Mouse (Mus musculus) E14TG2a.4 (cell line): ENCODE results near the gene Cdc25a.

ENCODE experiments used
- H3K27me3 ChIP-seq: 2 replicates; pipeline ENCODE4 v1.6.1; 2014; ENCODE audit warnings: low read length, control low read depth; ENCODE audit not compliant: insufficient read depth
- H3K36me3 ChIP-seq: 2 replicates; pipeline ENCODE4 v1.6.1; 2014; ENCODE audit warnings: low read length, control low read depth; ENCODE audit not compliant: insufficient read depth
- H3K4me1 ChIP-seq: replicated peaks from 2 replicates; pipeline ENCODE4 v1.6.1; 2014; ENCODE audit warnings: low read depth, low read length, control low read depth
- H3K4me3 ChIP-seq: replicated peaks from 2 replicates; pipeline ENCODE4 v1.5.1; 2014; ENCODE audit warnings: mild to moderate bottlenecking, low read length
- H3K9me3 ChIP-seq: 2 replicates; pipeline ENCODE4 v1.6.1; 2014; ENCODE audit warnings: low read length, control low read depth
- CTCF ChIP-seq: conservative IDR thresholded peaks from 2 replicates; pipeline ENCODE4 v1.5.1; 2014; ENCODE audit warnings: low read length
- NANOG ChIP-seq: IDR thresholded peaks from 2 replicates; pipeline ENCODE4 v1.6.1; 2014; ENCODE audit warnings: borderline replicate concordance, low read length, mixed read lengths
- POU5F1 ChIP-seq: IDR thresholded peaks from 2 replicates; pipeline ENCODE4 v1.6.1; 2014; ENCODE audit warnings: low read length, borderline replicate concordance

The Cdc25a gene

GRCm38 (mm10) chr9:109855947-109856346 lies 19.4 kb upstream of the Cdc25a start:
- H3K27me3 ChIP-seq, result peaks cover 3% of the 10 kb centered on the region; the same call in 1 of the 2 replicates
- H3K9me3 ChIP-seq, result no peaks in the 10 kb centered on the region
- H3K36me3 ChIP-seq, result no peaks in the 10 kb centered on the region
- no peak overlapping the region for H3K4me3 ChIP-seq
- TF ChIP-seq NANOG, result no peak
- no peak for TF ChIP-seq CTCF
- no peak for TF ChIP-seq POU5F1
- 0 out of 2 replicates have a peak, but pooled peaks cover 3% of the 10 kb centered on the region for H3K4me1 ChIP-seq

- Histone ChIP-seq H3K27me3 (peaks cover 28% of the 10 kb centered on the region), H3K9me3 (no peaks in the 10 kb centered on the region), H3K4me1 (0 out of 2 replicates have a peak, but pooled peaks cover 6% of the 10 kb centered on the region), H3K4me3 (no peak overlapping the region), H3K36me3 (no peaks in the 10 kb centered on the region)
- TF ChIP-seq NANOG (no peak), CTCF (peak; percentile 86), POU5F1 (no peak)
Measured at GRCm38 (mm10) chr9:109862397-109863044, 12.9 kb upstream of the Cdc25a start.

GRCm38 (mm10) chr9:109863085-109863484 lies 12.3 kb upstream of the Cdc25a start:
- Histone ChIP-seq H3K27me3 (peaks cover 28% of the 10 kb centered on the region), H3K9me3 (no peaks in the 10 kb centered on the region), H3K4me3 (no peak overlapping the region), H3K4me1 (0 out of 2 replicates have a peak, but pooled peaks cover 6% of the 10 kb centered on the region), H3K36me3 (no peaks in the 10 kb centered on the region)
- TF ChIP-seq CTCF (no peak), POU5F1 (no peak), NANOG (no peak)

- Histone ChIP-seq H3K36me3 (no peaks in the 10 kb centered on the region), H3K4me1 (peaks cover 15% of the 10 kb centered on the region), H3K27me3 (peaks cover 24% of the 10 kb centered on the region), H3K9me3 (no peaks in the 10 kb centered on the region), H3K4me3 (no peak overlapping the region)
- no peak for TF ChIP-seq POU5F1
- TF ChIP-seq CTCF, result no peak
- TF ChIP-seq NANOG, result no peak
Measured at GRCm38 (mm10) chr9:109866218-109866617, 9.2 kb upstream of the Cdc25a start.

GRCm38 (mm10) chr9:109870983-109871572 lies 4.3 kb upstream of the Cdc25a start:
- Histone ChIP-seq H3K27me3 (peaks cover 3% of the 10 kb centered on the region; the same call in 1 of the 2 replicates), H3K36me3 (no peaks in the 10 kb centered on the region), H3K9me3 (no peaks in the 10 kb centered on the region), H3K4me3 (no peak overlapping the region), H3K4me1 (peaks cover 42% of the 10 kb centered on the region)
- TF ChIP-seq NANOG (no peak), POU5F1 (no peak), CTCF (no peak)

GRCm38 (mm10) chr9:109875695-109876601 lies 569 bp downstream of the Cdc25a start:
- H3K4me3 ChIP-seq, result peak overlapping the region; percentile 98
- no peaks in the 10 kb centered on the region for H3K9me3 ChIP-seq
- peaks cover 44% of the 10 kb centered on the region for H3K36me3 ChIP-seq
- H3K27me3 ChIP-seq, result no peaks in the 10 kb centered on the region
- no peak for TF ChIP-seq POU5F1
- no peak for TF ChIP-seq CTCF
- TF ChIP-seq NANOG, result no peak
- H3K4me1 ChIP-seq, result peaks cover 75% of the 10 kb centered on the region

- peaks cover 52% of the 10 kb centered on the region for H3K36me3 ChIP-seq
- H3K9me3 ChIP-seq, result no peaks in the 10 kb centered on the region
- peaks cover 67% of the 10 kb centered on the region for H3K4me1 ChIP-seq
- no peaks in the 10 kb centered on the region for H3K27me3 ChIP-seq
- peak overlapping the region; percentile 98 for H3K4me3 ChIP-seq
- TF ChIP-seq CTCF, result no peak
- 0 out of 2 replicates have a peak, but pooled peaks have one; percentile 28 for TF ChIP-seq NANOG
Measured at GRCm38 (mm10) chr9:109876756-109877155, 1.4 kb downstream of the Cdc25a start.

- Histone ChIP-seq H3K27me3 (no peaks in the 10 kb centered on the region), H3K4me1 (peaks cover 58% of the 10 kb centered on the region), H3K9me3 (no peaks in the 10 kb centered on the region), H3K36me3 (peaks cover 61% of the 10 kb centered on the region), H3K4me3 (peak overlapping the region; percentile 98)
- TF ChIP-seq CTCF (no peak), POU5F1 (no peak), NANOG (no peak)
Measured at GRCm38 (mm10) chr9:109877666-109878065, 2.3 kb downstream of the Cdc25a start.
